Mouse (Mus musculus) kidney, postnatal 0 days (tissue): ENCODE data around the gene Adgrg6. TPM values are rescaled to one million over a fixed set of nuclear protein-coding genes. Genes with fewer than 3 reads are reported as not detected.
A peak's percentile ranks its signal among the peaks of the same experiment; 100 is the strongest.

Experiments
- ATAC-seq: fragments of 200-750 bp; cut with Nextera tagmentation; replicated peaks from 2 replicates; pipeline ENCODE4 v1.8.0; 2017; ENCODE audit warnings: low read depth, moderate number of reproducible peaks, moderate TSS enrichment, moderate library complexity; ENCODE audit not compliant: low FRiP score
- DNase-seq: peaks from one replicate; pipeline ENCODE4 v3.0.0-alpha.2; 2016; ENCODE audit warnings: low spot score
- H3K27ac ChIP-seq: fragments of 300-500 bp; sonication (generic); 2 replicates; pipeline ENCODE4 v1.5.1; 2014; ENCODE audit warnings: mild to moderate bottlenecking
- H3K27me3 ChIP-seq: fragments of 300-500 bp; sonication (generic); 2 replicates; pipeline ENCODE4 v1.6.1; 2014; ENCODE audit warnings: low read length, mixed read lengths; ENCODE audit not compliant: insufficient read depth
- H3K36me3 ChIP-seq: fragments of 300-500 bp; sonication (generic); 2 replicates; pipeline ENCODE4 v1.6.1; 2014; ENCODE audit warnings: low read length, mixed read lengths; ENCODE audit not compliant: insufficient read depth
- H3K4me1 ChIP-seq: fragments of 300-500 bp; sonication (generic); replicated peaks from 2 replicates; pipeline ENCODE4 v1.6.1; 2014; ENCODE audit warnings: antibody characterized with exemption, low read length, mixed read lengths; ENCODE audit not compliant: insufficient read depth
- H3K4me2 ChIP-seq: fragments of 300-500 bp; sonication (generic); 2 replicates; pipeline ENCODE4 v1.6.1; 2014; ENCODE audit warnings: mild to moderate bottlenecking, low read length, moderate library complexity, mixed read lengths
- H3K4me3 ChIP-seq: fragments of 300-500 bp; sonication (generic); replicated peaks from 2 replicates; pipeline ENCODE4 v1.5.1; 2014; ENCODE audit warnings: low read depth, low read length
- H3K9ac ChIP-seq: fragments of 300-500 bp; sonication (generic); 2 replicates; pipeline ENCODE4 v1.6.1; 2014; ENCODE audit warnings: low read depth, low read length
- H3K9me3 ChIP-seq: fragments of 300-500 bp; sonication (generic); replicated peaks from 2 replicates; pipeline ENCODE4 v1.6.1; 2016; ENCODE audit warnings: low read length, inconsistent platforms, mixed read lengths
- CTCF ChIP-seq: IDR thresholded peaks from 2 replicates; pipeline ENCODE4 v1.5.1; 2016; ENCODE audit warnings: antibody characterized with exemption, low read depth, mild to moderate bottlenecking, moderate library complexity
- WGBS: fragments of 180-500 bp; shearing (Covaris S2); extraction: QIAGEN DNeasy Blood & Tissue Kit; methylation state at CpG from one replicate; pipeline ENCODE4 v1.1.7; 2014; 5-methylcytosine and 5-hydroxymethylcytosine counted together
- polyA plus RNA-seq: library from polyadenylated mRNA; unstranded; fragments of >200 nt; fragmentation: Nextera tagmentation; extraction: Ambion mirVana; gene quantifications from 2 replicates; pipeline ENCODE4 v1.2.1, GENCODE M21; 2015

Adgrg6 gene
- polyA plus RNA-seq, 1 experiment from 2014 or later = 3.8 TPM

GRCm38 (mm10) chr10:14460933-14461514 is 84.4 kb downstream of the Adgrg6 start:
- ATAC-seq = no peak
- no peak overlapping the region for H3K27ac ChIP-seq
- H3K36me3 ChIP-seq = no peaks in the 10 kb centered on the region
- H3K27me3 ChIP-seq = no peaks in the 10 kb centered on the region
- no peaks in the 10 kb centered on the region for H3K4me1 ChIP-seq
- no peak overlapping the region for H3K4me2 ChIP-seq
- no peak for DNase-seq
- H3K9me3 ChIP-seq = no peaks in the 10 kb centered on the region
- no peak overlapping the region for H3K9ac ChIP-seq
- TF ChIP-seq CTCF = no peak
- no peak overlapping the region for H3K4me3 ChIP-seq
- 68% methylated on average over 4 of the region's 4 CpGs for WGBS

DNA sequence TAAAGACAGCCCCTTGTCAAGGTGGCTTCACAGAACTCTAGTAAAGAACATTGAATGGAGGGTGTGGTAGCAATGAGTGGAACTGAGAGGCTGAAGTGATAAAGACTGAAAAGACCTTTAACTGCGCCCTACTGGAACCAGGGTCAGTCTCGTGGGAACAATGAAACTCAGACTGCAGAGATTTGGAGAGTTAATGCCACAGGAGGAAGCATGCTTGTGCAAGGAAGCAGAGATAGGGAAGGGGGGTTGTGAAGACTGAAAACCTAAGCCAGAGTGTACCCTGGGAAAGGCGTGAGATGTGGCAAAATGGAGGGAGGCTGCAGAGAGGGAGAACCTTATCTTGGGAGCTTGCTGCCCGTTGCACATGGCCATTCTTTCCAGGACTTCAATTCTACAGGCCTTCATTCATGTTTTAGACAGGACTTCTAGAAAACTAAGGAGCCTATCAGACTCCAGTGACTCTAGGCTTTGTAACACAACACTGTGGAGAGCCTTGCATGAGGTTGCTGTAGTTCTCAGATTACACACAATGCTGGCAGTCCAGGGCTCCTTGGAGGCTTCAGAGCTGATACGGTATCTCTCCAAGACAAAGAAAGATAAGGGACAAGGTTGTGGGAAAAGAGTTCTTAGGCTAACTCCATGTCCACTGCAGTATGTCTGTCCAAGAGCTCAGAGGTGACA is 85.1 kb downstream of the Adgrg6 start:
- WGBS = 55% methylated on average over 5 of the region's 5 CpGs
- no peak for ATAC-seq

DNA sequence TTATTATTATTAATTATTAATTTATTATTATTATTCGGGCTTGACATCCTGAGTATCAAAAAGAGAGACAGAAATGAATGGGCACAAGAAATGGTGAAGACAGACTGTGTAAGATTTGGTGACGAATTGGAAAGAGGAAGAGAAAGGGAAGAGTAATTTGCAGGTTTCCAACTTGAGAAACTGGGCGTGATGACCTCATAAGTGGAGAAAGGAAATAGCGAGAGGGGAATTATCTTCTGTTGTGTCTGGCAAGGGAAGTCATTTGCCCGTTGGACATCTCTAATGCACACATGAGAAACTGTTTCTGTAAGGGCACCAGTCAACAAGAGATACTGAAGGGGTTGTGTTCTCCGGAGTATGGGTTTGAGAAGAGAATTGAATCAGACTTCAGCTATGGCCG is 85.6 kb downstream of the Adgrg6 start:
- 82% methylated on average over 7 of the region's 7 CpGs for WGBS
- Histone ChIP-seq H3K36me3 (no peaks in the 10 kb centered on the region), H3K4me1 (no peaks in the 10 kb centered on the region), H3K9me3 (no peaks in the 10 kb centered on the region), H3K9ac (no peak overlapping the region), H3K27ac (no peak overlapping the region), H3K4me2 (no peak overlapping the region), H3K4me3 (no peak overlapping the region), H3K27me3 (no peaks in the 10 kb centered on the region)
- no peak for DNase-seq
- TF ChIP-seq CTCF = no peak
- no peak for ATAC-seq

More for the DNA sequence above, 85.1 kb downstream of the Adgrg6 start:
- Histone ChIP-seq H3K27ac (0 out of 2 replicates have a peak overlapping the region, but pooled peaks have one; percentile 10), H3K9ac (no peak overlapping the region), H3K27me3 (no peaks in the 10 kb centered on the region), H3K4me1 (no peaks in the 10 kb centered on the region), H3K36me3 (no peaks in the 10 kb centered on the region), H3K4me2 (no peak overlapping the region), H3K4me3 (no peak overlapping the region), H3K9me3 (no peaks in the 10 kb centered on the region)
- no peak for TF ChIP-seq CTCF
- no peak for DNase-seq

DNA sequence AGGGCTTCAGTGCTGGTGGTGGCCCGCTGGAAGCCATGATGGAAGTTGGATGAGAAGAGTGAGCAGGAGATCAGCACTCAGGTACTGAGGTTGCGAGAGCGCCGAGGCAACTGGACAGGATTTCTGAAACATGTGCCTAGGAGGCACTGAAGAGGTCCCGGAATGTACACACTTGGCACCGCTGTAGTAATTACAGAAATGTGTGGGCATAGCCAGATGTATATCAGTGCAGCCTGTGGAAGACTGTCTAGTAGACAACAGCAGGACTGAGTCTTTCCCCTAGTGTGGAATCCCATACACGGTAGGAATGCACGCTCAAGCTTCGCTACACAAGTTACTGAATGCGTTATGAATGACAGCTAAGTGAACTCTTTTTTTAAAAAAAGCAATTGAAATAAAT is 86.1 kb downstream of the Adgrg6 start:
- Histone ChIP-seq H3K4me3 (no peak overlapping the region), H3K27me3 (no peaks in the 10 kb centered on the region), H3K27ac (no peak overlapping the region), H3K9ac (no peak overlapping the region), H3K4me2 (no peak overlapping the region), H3K36me3 (no peaks in the 10 kb centered on the region), H3K4me1 (0 out of 2 replicates have a peak, but pooled peaks cover under 1% of the 10 kb centered on the region), H3K9me3 (no peaks in the 10 kb centered on the region)
- DNase-seq (no peak), ATAC-seq (no peak)
- WGBS = 96% methylated on average over 10 of the region's 10 CpGs
- no peak for TF ChIP-seq CTCF

- Histone ChIP-seq H3K9ac (no peak overlapping the region), H3K4me1 (0 out of 2 replicates have a peak, but pooled peaks cover 5% of the 10 kb centered on the region), H3K27me3 (no peaks in the 10 kb centered on the region), H3K4me3 (no peak overlapping the region), H3K4me2 (no peak overlapping the region), H3K27ac (no peak overlapping the region), H3K9me3 (no peaks in the 10 kb centered on the region), H3K36me3 (no peaks in the 10 kb centered on the region)
- no peak for TF ChIP-seq CTCF
- DNase-seq (peak; percentile 89), ATAC-seq (no peak)
- WGBS = 37% methylated on average over 4 of the region's 4 CpGs
Observed at GRCm38 (mm10) chr10:14454481-14454880, 91.0 kb downstream of the Adgrg6 start.

GRCm38 (mm10) chr10:14451811-14452210 is 93.6 kb downstream of the Adgrg6 start:
- Histone ChIP-seq H3K4me2 (no peak overlapping the region), H3K27me3 (no peaks in the 10 kb centered on the region), H3K4me1 (0 out of 2 replicates have a peak, but pooled peaks cover 5% of the 10 kb centered on the region), H3K27ac (no peak overlapping the region), H3K36me3 (no peaks in the 10 kb centered on the region), H3K9me3 (no peaks in the 10 kb centered on the region), H3K4me3 (no peak overlapping the region), H3K9ac (no peak overlapping the region)
- TF ChIP-seq CTCF = peak; percentile 64
- ATAC-seq (no peak), DNase-seq (peak; percentile 83)
- 26% methylated on average over 3 of the region's 3 CpGs for WGBS
